ENCODE assay signal across 8 mouse cellular contexts in the genomic region with DNA sequence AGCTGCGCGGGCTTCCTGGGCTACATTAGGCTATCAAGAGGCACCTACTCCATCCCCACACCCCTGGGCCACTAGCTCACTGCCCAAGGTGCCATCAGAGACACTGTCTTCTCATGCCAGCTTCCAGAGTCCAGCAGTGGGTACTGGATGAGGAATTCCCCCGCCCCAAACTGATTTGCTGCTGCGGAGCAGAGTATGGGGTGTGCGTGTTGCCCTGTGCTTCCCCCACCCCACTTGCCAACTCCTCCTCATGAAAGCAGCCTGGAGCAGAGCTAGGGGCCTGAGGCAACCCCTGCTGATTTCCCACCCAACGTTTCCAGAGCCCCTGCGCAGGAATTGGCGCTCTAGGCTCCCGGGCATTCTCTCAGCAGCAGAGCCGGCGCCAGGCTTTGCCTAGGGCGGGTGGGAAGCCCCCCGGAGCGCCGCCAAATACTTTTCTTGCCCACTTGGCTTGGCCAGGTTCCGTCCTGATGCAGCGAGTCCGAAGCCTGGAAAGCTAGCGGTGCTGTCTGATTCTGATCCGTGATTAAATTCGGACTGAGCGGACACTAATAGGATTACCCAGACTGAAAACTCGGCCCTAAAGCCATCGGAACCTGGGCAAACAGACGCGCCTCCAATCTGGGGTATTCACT. TPM values are rescaled to one million over a fixed set of nuclear protein-coding genes. Genes with fewer than 3 reads are reported as not detected.
DNase-seq lines count a peak whose midpoint lies in the region; ATAC-seq and TF ChIP-seq lines count a peak whose summit lies in the region.

No protein-coding gene starts in this region.

- peak overlapping the region; percentile 47; the same call in 1 of the 2 replicates for H3K27ac ChIP-seq in spleen, adult 2 months (ENCODE audit: insufficient read depth, low read length)
- H3K27ac ChIP-seq in embryonic facial prominence, embryonic 12.5 days: no peak overlapping the region
- peak overlapping the region; percentile 64 for H3K27ac ChIP-seq in heart, embryonic 15.5 days
- peak overlapping the region; percentile 89 for H3K27ac ChIP-seq in midbrain, embryonic 10.5 days (replicated peaks)
- H3K27ac ChIP-seq in stomach, postnatal 0 days (replicated peaks): peak overlapping the region; percentile 53; the same call in 1 of the 2 replicates

- H3K4me3 ChIP-seq in spleen, adult 2 months (ENCODE audit: extremely low read depth, insufficient read depth, insufficient read length): peak overlapping the region; percentile 40; the same call in 1 of the 2 replicates
- peak overlapping the region; percentile 44 for H3K4me3 ChIP-seq in embryonic facial prominence, embryonic 12.5 days
- peak overlapping the region; percentile 60 for H3K4me3 ChIP-seq in heart, embryonic 15.5 days
- H3K4me3 ChIP-seq in midbrain, embryonic 10.5 days: peak overlapping the region; percentile 60
- H3K4me3 ChIP-seq in stomach, postnatal 0 days (ENCODE audit: low read depth, low read length): peak overlapping the region; percentile 51

- no peak for TF ChIP-seq POLR2A in spleen, adult 2 months (IDR thresholded peaks at IDR 0.05; ENCODE audit: low read depth, low read length)

- H3K9ac ChIP-seq in embryonic facial prominence, embryonic 12.5 days: peak overlapping the region; percentile 47
- peak overlapping the region; percentile 65 for H3K9ac ChIP-seq in heart, embryonic 15.5 days
- H3K9ac ChIP-seq in stomach, postnatal 0 days (ENCODE audit: low read length): peak overlapping the region; percentile 59

- no peak for TF ChIP-seq CTCF in spleen, adult 2 months (IDR thresholded peaks at IDR 0.05; ENCODE audit: extremely low read depth, insufficient read depth, insufficient read length, insufficient replicate concordance)
- TF ChIP-seq CTCF in stomach, postnatal 0 days (IDR thresholded peaks at IDR 0.05; ENCODE audit: low read depth): no peak

- H3K9me3 ChIP-seq in embryonic facial prominence, embryonic 12.5 days: no peaks in the 10 kb centered on the region
- no peaks in the 10 kb centered on the region for H3K9me3 ChIP-seq in heart, embryonic 15.5 days (replicated peaks)
- no peaks in the 10 kb centered on the region; the same call in 1 of the 2 replicates for H3K9me3 ChIP-seq in midbrain, embryonic 10.5 days (replicated peaks)
- no peaks in the 10 kb centered on the region for H3K9me3 ChIP-seq in stomach, postnatal 0 days (ENCODE audit: control insufficient read depth, low read length)

- WGBS in spleen, adult 2 months: 32% methylated on average over 26 of the region's 26 CpGs
- WGBS in embryonic facial prominence, embryonic 12.5 days: 20% methylated on average over 26 of the region's 26 CpGs
- WGBS in heart, embryonic 15.5 days: 17% methylated on average over 26 of the region's 26 CpGs
- WGBS in midbrain, embryonic 10.5 days: 15% methylated on average over 26 of the region's 26 CpGs
- WGBS in stomach, postnatal 0 days: 21% methylated on average over 26 of the region's 26 CpGs

- ATAC-seq in embryonic facial prominence, embryonic 12.5 days (ENCODE audit: insufficient number of reproducible peaks, insufficient read depth, low FRiP score, low TSS enrichment): no peak; the same call in 1 of the 2 replicates
- ATAC-seq in heart, embryonic 15.5 days (replicated peaks; ENCODE audit: insufficient number of reproducible peaks, insufficient read depth, low FRiP score, low read depth): no peak
- no peak for ATAC-seq in stomach, postnatal 0 days (ENCODE audit: low FRiP score, low TSS enrichment)

- DNase-seq in spleen, adult 2 months (ENCODE audit: low read depth in 1 of 2, low spot score in 2 of 2): no peak
- no peak for DNase-seq in spleen, adult 12 weeks (ENCODE audit: low spot score)
- DNase-seq in layer of hippocampus, adult 9-11 months: peak; percentile 6
- DNase-seq in midbrain, embryonic 10.5 days (ENCODE audit: low spot score): peak; percentile 28
- DNase-seq in stomach, postnatal 0 days (ENCODE audit: low spot score): peak; percentile 14
- DNase-seq in urinary bladder, postnatal 4 days (ENCODE audit: low spot score in 2 of 2): no peak

- peak overlapping the region; percentile 61 for H3K4me2 ChIP-seq in embryonic facial prominence, embryonic 12.5 days (replicated peaks)
- H3K4me2 ChIP-seq in heart, embryonic 15.5 days: peak overlapping the region; percentile 80
- peak overlapping the region; percentile 64 for H3K4me2 ChIP-seq in stomach, postnatal 0 days (replicated peaks; ENCODE audit: low read depth)

- TF ChIP-seq EP300 in stomach, postnatal 0 days (optimal IDR thresholded peaks at IDR 0.05): no peak

- peaks cover 2% of the 10 kb centered on the region; the same call in 1 of the 2 replicates for H3K4me1 ChIP-seq in spleen, adult 2 months (ENCODE audit: control insufficient read depth, insufficient read depth, insufficient read length)
- H3K4me1 ChIP-seq in embryonic facial prominence, embryonic 12.5 days: no peaks in the 10 kb centered on the region
- peaks cover 11% of the 10 kb centered on the region; the same call in 1 of the 2 replicates for H3K4me1 ChIP-seq in heart, embryonic 15.5 days (replicated peaks)
- peaks cover 28% of the 10 kb centered on the region for H3K4me1 ChIP-seq in midbrain, embryonic 10.5 days
- H3K4me1 ChIP-seq in stomach, postnatal 0 days (replicated peaks; ENCODE audit: control insufficient read depth, insufficient read depth): no peaks in the 10 kb centered on the region

- peaks cover 2% of the 10 kb centered on the region; the same call in 1 of the 2 replicates for H3K27me3 ChIP-seq in spleen, adult 2 months (ENCODE audit: control insufficient read depth, insufficient read depth, low read length)
- H3K27me3 ChIP-seq in embryonic facial prominence, embryonic 12.5 days: peaks cover 40% of the 10 kb centered on the region
- H3K27me3 ChIP-seq in heart, embryonic 15.5 days: peaks cover 5% of the 10 kb centered on the region; the same call in 1 of the 2 replicates
- peaks cover 56% of the 10 kb centered on the region for H3K27me3 ChIP-seq in midbrain, embryonic 10.5 days (ENCODE audit: low read depth, poor library complexity, severe bottlenecking)
- H3K27me3 ChIP-seq in stomach, postnatal 0 days (ENCODE audit: control insufficient read depth, insufficient read depth, low read length): no peaks in the 10 kb centered on the region

- no peaks in the 10 kb centered on the region for H3K36me3 ChIP-seq in spleen, adult 2 months (ENCODE audit: control insufficient read depth, insufficient read depth, low read length)
- H3K36me3 ChIP-seq in embryonic facial prominence, embryonic 12.5 days: no peaks in the 10 kb centered on the region
- H3K36me3 ChIP-seq in heart, embryonic 15.5 days: no peaks in the 10 kb centered on the region
- no peaks in the 10 kb centered on the region for H3K36me3 ChIP-seq in midbrain, embryonic 10.5 days
- H3K36me3 ChIP-seq in stomach, postnatal 0 days (ENCODE audit: control insufficient read depth, insufficient read depth, low read length): no peaks in the 10 kb centered on the region

RNA-seq across cellular contexts. Expression of a gene that starts 0.7 kb away (rescaled TPM):
- polyA plus RNA-seq in spleen, adult 2 months (2012; rRNA removed): 2.6 and 3.8 TPM in 2 replicates
- 1.6 and 1.8 TPM in 2 replicates for polyA plus RNA-seq in embryonic facial prominence, embryonic 12.5 days (2016; fragmentation: Nextera tagmentation; extraction: Ambion mirVana)
- polyA plus RNA-seq in heart, embryonic 15.5 days (2015; fragmentation: Nextera tagmentation; extraction: Ambion mirVana): 3.7 and 4.5 TPM in 2 replicates
- polyA plus RNA-seq in midbrain, embryonic 10.5 days (2016; fragmentation: Nextera tagmentation; extraction: Ambion mirVana): 2.4 and 4.1 TPM in 2 replicates
- polyA plus RNA-seq in stomach, postnatal 0 days (2015; fragmentation: Nextera tagmentation; extraction: Ambion mirVana): 1.0 and 1.4 TPM in 2 replicates

Comparison
In these comparisons a context has a peak if more than half of its experiments do, and no peak if none do; other contexts are left out.
1. DNase-seq: peak in layer of hippocampus, adult 9-11 months (single experiment), midbrain, embryonic 10.5 days (single experiment) and stomach, postnatal 0 days (single experiment); none in spleen, adult 2 months (0 of 2), spleen, adult 12 weeks (single experiment) and urinary bladder, postnatal 4 days (0 of 2).
2. Peak in every context shown above with its lines, with median percentiles within 50 percentile points of each other: H3K4me3 ChIP-seq, H3K4me2 ChIP-seq and H3K9ac ChIP-seq.